Mouse (Mus musculus) CD8-positive naive resting alpha-beta T cell, adult 57 days (primary cell): Measurements from ENCODE around the gene Lcor. TPM values are rescaled to one million over a fixed set of nuclear protein-coding genes. Genes with fewer than 3 reads are reported as not detected.

Experiments
- total RNA-seq: library from RNA; stranded (reverse); gene quantifications from one replicate; pipeline ENCODE4 v1.2.4, GENCODE M21; 2023

Lcor gene
- total RNA-seq: 33.9 TPM

DNA sequence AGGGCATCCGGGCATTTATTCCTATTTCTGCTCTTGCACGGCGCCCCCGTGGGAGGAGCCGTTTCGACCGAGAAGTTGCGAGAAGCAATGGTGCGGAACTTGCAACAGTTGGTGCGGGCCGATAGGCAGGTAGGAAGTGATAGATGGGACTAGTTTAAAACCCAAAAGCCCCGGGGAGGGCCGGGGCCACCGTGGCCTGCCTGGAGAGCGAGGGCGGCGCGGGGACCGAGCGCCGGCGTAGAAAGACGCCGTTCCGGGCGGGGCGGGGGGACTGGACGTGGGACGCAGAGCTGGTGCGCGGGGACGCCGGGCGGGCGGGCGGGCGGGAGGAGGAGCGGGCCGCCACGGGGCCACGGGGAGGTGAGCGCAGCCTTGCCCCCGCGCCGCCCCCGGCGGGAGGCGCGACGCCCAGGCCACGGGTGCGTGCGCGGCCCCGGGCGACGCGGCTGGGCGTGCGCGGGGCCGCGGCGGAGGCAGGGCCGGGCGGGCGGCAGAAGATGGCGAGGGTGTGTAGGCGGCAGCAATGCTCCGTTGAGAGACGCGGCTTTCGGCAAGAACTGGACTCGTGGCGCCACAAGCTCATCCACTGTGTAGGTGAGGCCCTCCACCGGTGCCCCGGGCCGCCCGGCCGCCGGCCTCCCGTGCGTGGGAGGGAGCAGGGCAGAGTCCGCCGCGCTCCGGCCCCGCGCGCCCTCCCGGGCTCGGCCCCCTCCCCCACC lies at the start of gene Lcor:
Gene Lcor (plus strand): TSS at position 448 of the 719 bp plus-strand sequence.

GRCm38 (mm10) chr19:41581706-41582420 lies 99.4 kb downstream of the Lcor start, which contains the start of gene Gm340:
TSS of gene Gm340 (plus strand) at chr19:41582370.

Other genes with a start within 250 kb of the Lcor start
- 79.3 TPM for gene Tm9sf3, start 218.6 kb upstream of the Lcor start, total RNA-seq
- gene Pik3ap1, start 97.5 kb upstream of the Lcor start, total RNA-seq: 29.0 TPM
- gene Gm340, start 99.7 kb downstream of the Lcor start, total RNA-seq: 37.4 TPM